Mouse (Mus musculus): ENCODE data around the gene Gm45783. TPM values are rescaled to one million over a fixed set of nuclear protein-coding genes. Genes with fewer than 3 reads are reported as not detected.
"Not testable (repeated sequence)": the region's sequence is repeated elsewhere in the genome, so short reads cannot be mapped to it uniquely, and the experiment has no call there.

Gm45783 gene
- not detected in 2 replicates for polyA plus RNA-seq (2015; fragmentation: Nextera tagmentation; extraction: Ambion mirVana)

GRCm38 (mm10) chr7:7374431-7374830, at the start of gene Gm45783:
TSS of gene Gm45783 (minus strand) at chr7:7374573.
- not testable (repeated sequence) for ATAC-seq
- WGBS (ENCODE audit: insufficient replicate concordance) = 47% methylated on average over 12 of the region's 12 CpGs

DNA sequence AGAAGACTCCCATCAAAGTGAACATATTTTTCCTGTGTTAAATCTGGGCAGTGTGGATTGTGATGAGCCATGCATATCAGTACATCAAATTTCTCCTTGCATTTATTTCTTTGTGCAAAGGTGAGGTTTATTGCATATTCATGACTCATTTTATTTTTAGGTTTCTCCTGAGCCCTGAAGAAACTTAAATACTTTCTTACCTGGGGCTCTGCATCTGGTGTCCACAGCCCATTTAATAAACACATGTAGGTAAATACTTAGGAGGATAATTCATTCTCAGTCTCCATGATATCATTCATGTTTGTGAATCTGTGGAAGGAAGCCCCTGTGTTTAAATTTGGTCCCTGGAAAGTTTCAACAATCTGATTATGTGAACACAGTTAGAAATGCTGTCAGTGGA, 25.2 kb upstream of the Gm45783 start, which contains the start of gene Vmn2r31:
Vmn2r31 (minus strand) TSS at position 101 of the 400 bp plus-strand sequence.
- H3K4me3 ChIP-seq (ENCODE audit: low read depth, low read length); H3K27ac ChIP-seq (ENCODE audit: low read depth); H3K4me1 ChIP-seq (ENCODE audit: insufficient read depth); DNase-seq; H3K9me3 ChIP-seq (ENCODE audit: low read length); H3K9ac ChIP-seq (replicated peaks); H3K4me2 ChIP-seq (ENCODE audit: low read depth, low read length); ATAC-seq; H3K36me3 ChIP-seq (replicated peaks; ENCODE audit: insufficient read depth, low read length); H3K27me3 ChIP-seq (ENCODE audit: insufficient read depth, low read length): not testable (repeated sequence)

More at GRCm38 (mm10) chr7:7374431-7374830, at the start of gene Gm45783:
- not testable (repeated sequence) for H3K36me3 ChIP-seq (replicated peaks; ENCODE audit: insufficient read depth, low read length); H3K9me3 ChIP-seq (ENCODE audit: low read length); H3K27ac ChIP-seq (ENCODE audit: low read depth); H3K4me3 ChIP-seq (ENCODE audit: low read depth, low read length); H3K4me2 ChIP-seq (ENCODE audit: low read depth, low read length); H3K9ac ChIP-seq (replicated peaks); DNase-seq; H3K4me1 ChIP-seq (ENCODE audit: insufficient read depth); H3K27me3 ChIP-seq (ENCODE audit: insufficient read depth, low read length)

- WGBS (ENCODE audit: insufficient replicate concordance) = no CpG with 5 or more reads among the region's 1 CpGs
- not testable (repeated sequence) for H3K36me3 ChIP-seq (replicated peaks; ENCODE audit: insufficient read depth, low read length); H3K27me3 ChIP-seq (ENCODE audit: insufficient read depth, low read length); H3K9me3 ChIP-seq (ENCODE audit: low read length); H3K4me1 ChIP-seq (ENCODE audit: insufficient read depth); H3K9ac ChIP-seq (replicated peaks); H3K4me2 ChIP-seq (ENCODE audit: low read depth, low read length); H3K27ac ChIP-seq (ENCODE audit: low read depth); ATAC-seq; DNase-seq; H3K4me3 ChIP-seq (ENCODE audit: low read depth, low read length)
Measured at GRCm38 (mm10) chr7:7337509-7337908, 36.9 kb downstream of the Gm45783 start, which contains the start of gene Vmn2r30. TSS of gene Vmn2r30 (minus strand) at chr7:7337609.

DNA sequence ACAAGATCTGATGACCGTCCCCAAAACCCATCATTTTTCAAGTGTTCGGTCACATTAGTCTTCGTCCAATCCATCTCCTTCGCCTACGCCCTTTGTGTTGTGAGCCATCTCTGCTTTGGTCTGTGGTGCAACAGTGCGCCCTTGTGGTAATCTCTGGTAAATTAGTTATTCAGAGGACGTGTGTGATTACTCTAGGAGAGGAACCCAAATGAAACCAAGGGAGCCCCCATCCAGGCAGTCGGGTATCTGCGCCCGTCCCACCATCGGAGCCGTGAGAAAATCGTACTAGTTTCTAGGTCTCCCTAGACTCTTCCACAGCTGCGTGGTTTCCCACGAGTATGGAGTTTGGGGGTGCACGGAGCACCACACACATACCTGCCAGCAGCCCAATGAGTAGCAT, 78.8 kb downstream of the Gm45783 start:
- H3K4me3 ChIP-seq (ENCODE audit: low read depth, low read length) = no peak overlapping the region
- peak; percentile 49 for DNase-seq
- WGBS (ENCODE audit: insufficient replicate concordance) = 74% methylated on average over 16 of the region's 16 CpGs
- 0 out of 2 replicates have a peak, but pooled peaks cover 10% of the 10 kb centered on the region for H3K27me3 ChIP-seq (ENCODE audit: insufficient read depth, low read length)
- H3K9me3 ChIP-seq (ENCODE audit: low read length) = no peaks in the 10 kb centered on the region
- no peak for ATAC-seq
- no peak overlapping the region for H3K9ac ChIP-seq (replicated peaks)
- H3K4me2 ChIP-seq (ENCODE audit: low read depth, low read length) = no peak overlapping the region
- TF ChIP-seq EP300 (IDR thresholded peaks at IDR 0.05; ENCODE audit: low read depth) = no peak
- TF ChIP-seq CTCF (IDR thresholded peaks at IDR 0.05; ENCODE audit: low read depth) = peak; percentile 68
- peaks cover 31% of the 10 kb centered on the region for H3K36me3 ChIP-seq (replicated peaks; ENCODE audit: insufficient read depth, low read length)
- H3K4me1 ChIP-seq (ENCODE audit: insufficient read depth) = peaks cover 5% of the 10 kb centered on the region; the same call in 1 of the 2 replicates
- no peak overlapping the region for H3K27ac ChIP-seq (ENCODE audit: low read depth)

Small RNAs within 50 kb of the gene (microRNA-seq; reads per million reads assigned to microRNA genes)
- gene Mir5620 = not detected

Other genes starting within 250 kb of the Gm45783 start
- 0.20 and 0.27 TPM in 2 replicates for gene Zfp773, start 237.8 kb downstream of the Gm45783 start, polyA plus RNA-seq (2015; fragmentation: Nextera tagmentation; extraction: Ambion mirVana)
- 0.27 and 0.29 TPM in 2 replicates for gene Zfp418, start 203.2 kb downstream of the Gm45783 start, polyA plus RNA-seq (2015; fragmentation: Nextera tagmentation; extraction: Ambion mirVana)
- gene Zfp772, start 164.6 kb downstream of the Gm45783 start, polyA plus RNA-seq (2015; fragmentation: Nextera tagmentation; extraction: Ambion mirVana) = 0.94 and 1.0 TPM in 2 replicates
- 0.12 TPM in 1 of 2 replicates, not detected in the other for gene Vmn2r29, start 127.2 kb downstream of the Gm45783 start, polyA plus RNA-seq (2015; fragmentation: Nextera tagmentation; extraction: Ambion mirVana)
- gene Gm45844, start 96.3 kb downstream of the Gm45783 start, polyA plus RNA-seq (2015; fragmentation: Nextera tagmentation; extraction: Ambion mirVana) = 0.36 and 0.82 TPM in 2 replicates
- 13.3 and 16.3 TPM in 2 replicates for gene Clcn4, start 73.7 kb downstream of the Gm45783 start, polyA plus RNA-seq (2015; fragmentation: Nextera tagmentation; extraction: Ambion mirVana)
- not detected in 2 replicates for gene Vmn2r30, start 37.0 kb downstream of the Gm45783 start, polyA plus RNA-seq (2015; fragmentation: Nextera tagmentation; extraction: Ambion mirVana)
- gene Vmn2r31, start 25.1 kb upstream of the Gm45783 start, polyA plus RNA-seq (2015; fragmentation: Nextera tagmentation; extraction: Ambion mirVana) = not detected in 2 replicates
- gene Vmn2r32, start 105.4 kb upstream of the Gm45783 start, polyA plus RNA-seq (2015; fragmentation: Nextera tagmentation; extraction: Ambion mirVana) = not detected in 2 replicates
- not detected in 2 replicates for gene Vmn2r33, start 192.2 kb upstream of the Gm45783 start, polyA plus RNA-seq (2015; fragmentation: Nextera tagmentation; extraction: Ambion mirVana)

All from liver, postnatal 0 days (tissue).